Mouse (Mus musculus) intestine, postnatal 0 days (tissue): Measurements from ENCODE around the gene Hist1h3f. TPM values are rescaled to one million over a fixed set of nuclear protein-coding genes. Genes with fewer than 3 reads are reported as not detected.
"Not testable (repeated sequence)": the region's sequence is repeated elsewhere in the genome, so short reads cannot be mapped to it uniquely, and the experiment has no call there.

Experiments used
- ATAC-seq: fragments of 200-750 bp; cut with Nextera tagmentation; 2 replicates; pipeline ENCODE4 v1.8.0; 2017; ENCODE audit warnings: mild to moderate bottlenecking, moderate TSS enrichment, moderate library complexity
- H3K27ac ChIP-seq: fragments of 300-500 bp; sonication (generic); 2 replicates; pipeline ENCODE4 v1.5.1; 2014; ENCODE audit warnings: mild to moderate bottlenecking, low read depth, low read length, moderate library complexity
- H3K27me3 ChIP-seq: fragments of 300-500 bp; sonication (generic); replicated peaks from 2 replicates; pipeline ENCODE4 v1.6.1; 2014; ENCODE audit warnings: low read length, mixed read lengths; ENCODE audit not compliant: control insufficient read depth, insufficient read depth
- H3K36me3 ChIP-seq: fragments of 300-500 bp; sonication (generic); 2 replicates; pipeline ENCODE4 v1.6.1; 2014; ENCODE audit warnings: mild to moderate bottlenecking, moderate library complexity; ENCODE audit not compliant: control insufficient read depth, insufficient read depth
- H3K4me1 ChIP-seq: fragments of 300-500 bp; sonication (generic); replicated peaks from 2 replicates; pipeline ENCODE4 v1.6.1; 2014; ENCODE audit warnings: antibody characterized with exemption, low read length, mixed read lengths; ENCODE audit not compliant: control insufficient read depth, insufficient read depth
- H3K4me2 ChIP-seq: fragments of 300-500 bp; sonication (generic); replicated peaks from 2 replicates; pipeline ENCODE4 v1.6.1; 2014; ENCODE audit warnings: low read depth, mild to moderate bottlenecking, moderate library complexity
- H3K4me3 ChIP-seq: fragments of 300-500 bp; sonication (generic); 2 replicates; pipeline ENCODE4 v1.5.1; 2014; ENCODE audit warnings: low read depth, low read length
- H3K9ac ChIP-seq: fragments of 300-500 bp; sonication (generic); 2 replicates; pipeline ENCODE4 v1.6.1; 2014; ENCODE audit warnings: mild to moderate bottlenecking, low read depth, low read length
- H3K9me3 ChIP-seq: fragments of 300-500 bp; sonication (generic); 2 replicates; pipeline ENCODE4 v1.6.1; 2016; ENCODE audit warnings: mixed run types; ENCODE audit not compliant: control insufficient read depth
- CTCF ChIP-seq: sonication (generic); IDR thresholded peaks from 2 replicates; pipeline ENCODE4 v1.5.1; 2016; ENCODE audit warnings: low read depth, mild to moderate bottlenecking, control low read depth, antibody characterized with exemption, moderate library complexity
- WGBS: fragments of 180-500 bp; shearing (Covaris S2); extraction: QIAGEN DNeasy Blood & Tissue Kit; methylation state at CpG from one replicate; pipeline ENCODE4 v1.1.7; 2014; 5-methylcytosine and 5-hydroxymethylcytosine counted together
- polyA plus RNA-seq: library from polyadenylated mRNA; unstranded; fragments of >200 nt; fragmentation: Nextera tagmentation; extraction: Ambion mirVana; gene quantifications from 2 replicates; pipeline ENCODE4 v1.2.1, GENCODE M21; 2015

Hist1h3f gene
- polyA plus RNA-seq, 1 experiment from 2014 or later: 0.37 TPM

GRCm38 (mm10) chr13:23534368-23535131 is 9.3 kb upstream of the Hist1h3f start:
- no peaks in the 10 kb centered on the region for H3K36me3 ChIP-seq
- peaks cover 3% of the 10 kb centered on the region; the same call in 1 of the 2 replicates for H3K4me1 ChIP-seq
- H3K9ac ChIP-seq: peak overlapping the region; percentile 43; the same call in 1 of the 2 replicates
- peak overlapping the region; percentile 51 for H3K27ac ChIP-seq
- H3K9me3 ChIP-seq: no peaks in the 10 kb centered on the region
- under 1% methylated on average over 15 of the region's 15 CpGs for WGBS
- TF ChIP-seq CTCF: no peak
- H3K27me3 ChIP-seq: no peaks in the 10 kb centered on the region
- ATAC-seq: peak; percentile 48
- peak overlapping the region; percentile 82 for H3K4me2 ChIP-seq
- H3K4me3 ChIP-seq: peak overlapping the region; percentile 45

DNA sequence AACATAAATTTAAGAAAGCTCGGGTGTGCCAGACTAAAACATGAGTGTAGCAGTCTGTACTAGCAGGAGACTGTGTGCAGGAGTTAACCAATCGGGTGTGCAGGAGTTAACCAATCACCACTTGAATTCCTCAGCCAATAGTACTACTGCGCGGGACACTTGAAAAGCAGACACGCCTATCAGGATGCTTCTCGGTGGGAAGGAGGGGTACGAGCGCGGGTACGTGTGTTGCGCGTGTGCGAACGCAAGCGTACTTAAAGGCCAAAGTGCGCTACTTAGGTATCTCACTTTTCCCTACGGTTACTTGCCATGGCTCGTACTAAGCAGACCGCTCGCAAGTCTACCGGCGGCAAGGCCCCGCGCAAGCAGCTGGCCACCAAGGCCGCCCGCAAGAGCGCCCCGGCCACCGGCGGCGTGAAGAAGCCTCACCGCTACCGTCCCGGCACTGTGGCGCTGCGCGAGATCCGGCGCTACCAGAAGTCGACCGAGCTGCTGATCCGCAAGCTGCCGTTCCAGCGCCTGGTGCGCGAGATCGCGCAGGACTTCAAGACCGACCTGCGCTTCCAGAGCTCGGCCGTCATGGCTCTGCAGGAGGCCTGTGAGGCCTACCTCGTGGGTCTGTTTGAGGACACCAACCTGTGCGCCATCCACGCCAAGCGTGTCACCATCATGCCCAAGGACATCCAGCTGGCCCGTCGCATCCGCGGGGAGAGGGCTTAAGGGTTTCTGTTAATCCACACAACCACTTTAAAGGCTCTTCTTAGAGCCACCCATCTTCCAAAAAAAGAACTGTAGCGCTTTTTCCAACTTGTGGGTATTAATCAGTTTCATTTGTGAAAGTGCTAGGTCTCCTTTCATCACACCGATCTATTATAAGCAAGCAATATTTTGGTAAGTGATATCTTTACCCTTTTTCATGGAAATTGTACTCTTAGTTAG is 8.4 kb upstream of the Hist1h3f start, which contains the start of gene Hist1h3g:
Gene Hist1h3g (plus strand): TSS at position 286 of the 939 bp plus-strand sequence.
- Histone ChIP-seq H3K27ac (peak within 1 kb of the TSS; percentile 51), H3K4me3 (peak within 1 kb of the TSS; percentile 45), H3K4me2 (peak within 1 kb of the TSS; percentile 82), H3K9ac (peak within 1 kb of the TSS; percentile 43)
- WGBS: under 1% methylated on average over 36 of the region's 62 CpGs
- H3K36me3 ChIP-seq, H3K9me3 ChIP-seq, H3K27me3 ChIP-seq, H3K4me1 ChIP-seq: not testable (repeated sequence)
- peak; percentile 85 for ATAC-seq

DNA sequence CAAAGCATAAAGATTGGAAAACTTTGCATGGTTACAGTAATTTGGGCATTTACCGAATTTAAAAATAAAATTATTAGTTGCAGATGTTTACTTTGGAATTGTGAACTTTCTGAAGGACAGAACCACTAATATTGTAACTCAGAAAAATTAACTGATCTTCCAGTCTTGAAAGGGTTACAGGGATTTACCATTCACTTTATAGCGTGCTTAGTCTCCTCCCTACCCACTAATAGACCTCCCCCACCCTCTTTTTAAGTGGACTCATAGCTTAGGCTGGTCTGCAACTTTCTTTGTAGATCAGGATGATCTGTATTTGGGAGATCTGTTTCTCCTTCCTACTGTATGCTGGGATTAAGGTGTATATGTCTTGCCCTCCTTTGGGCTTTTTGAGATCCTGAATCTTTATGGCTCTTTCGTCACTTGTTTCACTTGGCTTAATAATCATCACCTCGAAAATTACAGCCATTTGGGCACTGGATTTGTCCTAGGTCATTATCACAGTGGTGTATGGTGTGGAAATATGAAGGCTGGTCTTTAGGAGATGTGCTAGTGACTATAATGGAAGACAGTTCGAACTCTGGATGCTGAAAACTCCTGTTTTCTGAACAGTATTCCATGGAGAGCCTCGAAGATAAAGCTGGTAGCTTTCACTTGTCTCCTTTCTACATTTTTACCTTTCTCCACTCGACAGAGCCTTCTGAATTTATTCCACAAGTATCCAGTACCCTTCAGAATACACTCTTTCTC is 7.6 kb upstream of the Hist1h3f start:
- H3K9me3 ChIP-seq: no peaks in the 10 kb centered on the region
- H3K36me3 ChIP-seq: no peaks in the 10 kb centered on the region
- TF ChIP-seq CTCF: no peak
- H3K9ac ChIP-seq: 0 out of 2 replicates have a peak overlapping the region, but pooled peaks have one; percentile 22
- peaks cover 3% of the 10 kb centered on the region; the same call in 1 of the 2 replicates for H3K4me1 ChIP-seq
- H3K4me2 ChIP-seq: peak overlapping the region; percentile 82
- H3K27me3 ChIP-seq: no peaks in the 10 kb centered on the region
- no peak for ATAC-seq
- WGBS: 12% methylated on average over 7 of the region's 7 CpGs
- no peak overlapping the region for H3K27ac ChIP-seq
- H3K4me3 ChIP-seq: peak overlapping the region; percentile 45

GRCm38 (mm10) chr13:23537006-23537710 is 6.7 kb upstream of the Hist1h3f start:
- Histone ChIP-seq H3K27ac (no peak overlapping the region), H3K4me3 (no peak overlapping the region), H3K9me3 (no peaks in the 10 kb centered on the region), H3K36me3 (no peaks in the 10 kb centered on the region), H3K4me2 (peak overlapping the region; percentile 82; the same call in 1 of the 2 replicates), H3K9ac (no peak overlapping the region), H3K27me3 (no peaks in the 10 kb centered on the region), H3K4me1 (peaks cover 3% of the 10 kb centered on the region; the same call in 1 of the 2 replicates)
- ATAC-seq: no peak
- TF ChIP-seq CTCF: no peak
- 65% methylated on average over 3 of the region's 3 CpGs for WGBS

DNA sequence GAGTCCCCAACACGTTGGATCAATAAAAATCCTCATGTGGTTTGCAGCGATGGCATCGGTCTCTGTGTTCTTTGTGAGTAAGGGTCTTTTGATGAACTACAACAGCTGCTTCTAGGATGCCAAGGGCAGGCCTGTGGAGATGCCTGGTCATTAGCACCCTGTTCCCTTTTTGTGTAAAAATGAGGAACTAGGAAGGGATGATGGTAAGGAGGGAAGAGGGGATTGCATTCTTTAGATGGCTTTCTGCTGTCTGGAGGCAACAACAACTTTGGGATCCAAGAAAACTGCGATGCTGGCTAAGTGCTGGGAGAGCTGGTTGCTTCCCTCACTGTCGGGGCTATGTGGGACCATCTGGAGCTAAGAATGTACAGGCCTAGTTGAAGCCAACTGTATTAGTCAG is 5.6 kb upstream of the Hist1h3f start:
- H3K27ac ChIP-seq: no peak overlapping the region
- H3K4me3 ChIP-seq: no peak overlapping the region
- 67% methylated on average over 5 of the region's 5 CpGs for WGBS
- H3K36me3 ChIP-seq: no peaks in the 10 kb centered on the region
- H3K4me1 ChIP-seq: peaks cover 3% of the 10 kb centered on the region
- no peak overlapping the region for H3K9ac ChIP-seq
- H3K27me3 ChIP-seq: no peaks in the 10 kb centered on the region
- ATAC-seq: no peak
- no peak overlapping the region for H3K4me2 ChIP-seq
- no peaks in the 10 kb centered on the region for H3K9me3 ChIP-seq
- no peak for TF ChIP-seq CTCF

DNA sequence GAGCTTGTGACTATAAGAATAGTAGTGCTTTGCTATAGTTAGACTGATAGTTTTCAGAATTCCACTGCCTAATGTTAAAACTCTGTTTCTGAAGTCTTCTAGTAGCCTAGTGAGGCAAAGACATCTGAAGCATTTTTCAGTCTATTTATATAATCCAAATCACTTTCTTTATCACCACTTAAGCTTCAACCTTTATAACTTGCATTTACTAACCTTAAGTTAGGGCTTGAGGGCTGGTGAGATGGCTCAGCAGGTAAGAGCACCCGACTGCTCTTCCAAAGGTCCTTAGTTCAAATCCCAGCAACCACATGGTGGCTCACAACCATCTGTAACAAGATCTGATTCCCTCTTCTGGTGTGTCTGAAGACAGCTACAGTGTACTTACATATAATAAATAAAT is 4.0 kb upstream of the Hist1h3f start:
- H3K4me3 ChIP-seq, H3K27ac ChIP-seq, H3K9ac ChIP-seq, ATAC-seq, H3K27me3 ChIP-seq, H3K4me2 ChIP-seq, H3K36me3 ChIP-seq, H3K4me1 ChIP-seq, H3K9me3 ChIP-seq: not testable (repeated sequence)
- 76% methylated on average over 1 of the region's 1 CpGs for WGBS
